Mouse (Mus musculus): ENCODE data around the gene Slc1a4. TPM values are rescaled to one million over a fixed set of nuclear protein-coding genes. Genes with fewer than 3 reads are reported as not detected.

The Slc1a4 gene
- total RNA-seq, 2 experiments from 2014 or later, result 1.0 TPM; not detected in 1

- no peak for ATAC-seq (replicated peaks; ENCODE audit: low FRiP score, poor library complexity, severe bottlenecking)
These were observed 6.1 kb downstream of the Slc1a4 start for GRCm38 (mm10) chr11:20326328-20326995.

GRCm38 (mm10) chr11:20325073-20325694, 7.3 kb downstream of the Slc1a4 start:
- ATAC-seq (replicated peaks; ENCODE audit: low FRiP score, poor library complexity, severe bottlenecking), result peak; percentile 46

GRCm38 (mm10) chr11:20324006-20324405, 8.5 kb downstream of the Slc1a4 start:
- ATAC-seq (replicated peaks; ENCODE audit: low FRiP score, poor library complexity, severe bottlenecking), result no peak

- ATAC-seq (replicated peaks; ENCODE audit: low FRiP score, poor library complexity, severe bottlenecking), result no peak
These were observed 10.1 kb downstream of the Slc1a4 start for GRCm38 (mm10) chr11:20322366-20322765.

GRCm38 (mm10) chr11:20320661-20321060, 11.9 kb downstream of the Slc1a4 start:
- no peak for ATAC-seq (replicated peaks; ENCODE audit: low FRiP score, poor library complexity, severe bottlenecking)

- no peak for ATAC-seq (replicated peaks; ENCODE audit: low FRiP score, poor library complexity, severe bottlenecking)
These were observed 13.7 kb downstream of the Slc1a4 start for GRCm38 (mm10) chr11:20318659-20319454.

GRCm38 (mm10) chr11:20313576-20313975, 18.9 kb downstream of the Slc1a4 start:
- no peak for ATAC-seq (replicated peaks; ENCODE audit: low FRiP score, poor library complexity, severe bottlenecking)

GRCm38 (mm10) chr11:20309044-20309443, 23.5 kb downstream of the Slc1a4 start:
- ATAC-seq (replicated peaks; ENCODE audit: low FRiP score, poor library complexity, severe bottlenecking), result no peak

- ATAC-seq (replicated peaks; ENCODE audit: low FRiP score, poor library complexity, severe bottlenecking), result no peak
These were observed 25.1 kb downstream of the Slc1a4 start for GRCm38 (mm10) chr11:20307409-20307808.

- no peak for ATAC-seq (replicated peaks; ENCODE audit: low FRiP score, poor library complexity, severe bottlenecking)
These were observed 26.9 kb downstream of the Slc1a4 start for GRCm38 (mm10) chr11:20305641-20306040.

- ATAC-seq (replicated peaks; ENCODE audit: low FRiP score, poor library complexity, severe bottlenecking), result no peak
These were observed 28.2 kb downstream of the Slc1a4 start for GRCm38 (mm10) chr11:20304341-20304740.

GRCm38 (mm10) chr11:20301332-20301731, 31.2 kb downstream of the Slc1a4 start:
- ATAC-seq (replicated peaks; ENCODE audit: low FRiP score, poor library complexity, severe bottlenecking), result no peak

- ATAC-seq (replicated peaks; ENCODE audit: low FRiP score, poor library complexity, severe bottlenecking), result no peak
These were observed 31.7 kb downstream of the Slc1a4 start for GRCm38 (mm10) chr11:20300850-20301249.

- ATAC-seq (replicated peaks; ENCODE audit: low FRiP score, poor library complexity, severe bottlenecking), result no peak
These were observed 32.6 kb downstream of the Slc1a4 start for GRCm38 (mm10) chr11:20299900-20300299.

- no peak for ATAC-seq (replicated peaks; ENCODE audit: low FRiP score, poor library complexity, severe bottlenecking)
These were observed 48.0 kb downstream of the Slc1a4 start for GRCm38 (mm10) chr11:20284463-20284862.

GRCm38 (mm10) chr11:20282601-20283219, 49.8 kb downstream of the Slc1a4 start:
- ATAC-seq (replicated peaks; ENCODE audit: low FRiP score, poor library complexity, severe bottlenecking), result no peak

GRCm38 (mm10) chr11:20280982-20281381, 51.5 kb downstream of the Slc1a4 start:
- no peak for ATAC-seq (replicated peaks; ENCODE audit: low FRiP score, poor library complexity, severe bottlenecking)

GRCm38 (mm10) chr11:20278702-20279101, 53.8 kb downstream of the Slc1a4 start:
- no peak for ATAC-seq (replicated peaks; ENCODE audit: low FRiP score, poor library complexity, severe bottlenecking)

- ATAC-seq (replicated peaks; ENCODE audit: low FRiP score, poor library complexity, severe bottlenecking), result no peak
These were observed 55.4 kb downstream of the Slc1a4 start for GRCm38 (mm10) chr11:20277106-20277505.

GRCm38 (mm10) chr11:20275974-20276373, 56.5 kb downstream of the Slc1a4 start:
- ATAC-seq (replicated peaks; ENCODE audit: low FRiP score, poor library complexity, severe bottlenecking), result no peak

Data from erythroblast, adult 5-6 weeks (primary cell).